Mouse (Mus musculus): ENCODE measurements around the gene Grin2d. TPM values are rescaled to one million over a fixed set of nuclear protein-coding genes. Genes with fewer than 3 reads are reported as not detected.

The Grin2d gene
- polyA plus RNA-seq, 1 experiment from 2014 or later: 0.43 TPM

- Histone ChIP-seq H3K36me3 (ENCODE audit: insufficient read depth) (no peaks in the 10 kb centered on the region), H3K4me1 (ENCODE audit: insufficient read depth) (peaks cover 15% of the 10 kb centered on the region), H3K4me2 (peak overlapping the region; percentile 61), H3K27me3 (ENCODE audit: insufficient read depth, low read length) (peaks cover 19% of the 10 kb centered on the region), H3K9me3 (ENCODE audit: low read depth, low read length) (no peaks in the 10 kb centered on the region), H3K27ac (ENCODE audit: low read depth) (no peak overlapping the region), H3K9ac (peak overlapping the region; percentile 18), H3K4me3 (ENCODE audit: low read depth, low read length) (peak overlapping the region; percentile 32)
- 5% methylated on average over 30 of the region's 30 CpGs for WGBS
- peak; percentile 46 for DNase-seq
- TF ChIP-seq CTCF (IDR thresholded peaks at IDR 0.05; ENCODE audit: low read depth): no peak
- ATAC-seq (ENCODE audit: insufficient read depth): peak; percentile 46; the same call in 1 of the 2 replicates
These were observed 21.0 kb downstream of the Grin2d start for GRCm38 (mm10) chr7:45856950-45857901.

- Histone ChIP-seq H3K27me3 (ENCODE audit: insufficient read depth, low read length) (peaks cover 13% of the 10 kb centered on the region; the same call in 1 of the 2 replicates), H3K4me1 (ENCODE audit: insufficient read depth) (peaks cover 12% of the 10 kb centered on the region; the same call in 1 of the 2 replicates), H3K4me2 (no peak overlapping the region), H3K4me3 (ENCODE audit: low read depth, low read length) (no peak overlapping the region), H3K9me3 (ENCODE audit: low read depth, low read length) (no peaks in the 10 kb centered on the region), H3K9ac (no peak overlapping the region), H3K27ac (ENCODE audit: low read depth) (no peak overlapping the region), H3K36me3 (ENCODE audit: insufficient read depth) (no peaks in the 10 kb centered on the region)
- WGBS: 72% methylated on average over 12 of the region's 12 CpGs
- DNase-seq (no peak), ATAC-seq (ENCODE audit: insufficient read depth) (no peak)
- no peak for TF ChIP-seq CTCF (IDR thresholded peaks at IDR 0.05; ENCODE audit: low read depth)
These were observed 25.1 kb downstream of the Grin2d start for GRCm38 (mm10) chr7:45853089-45853488.

DNA sequence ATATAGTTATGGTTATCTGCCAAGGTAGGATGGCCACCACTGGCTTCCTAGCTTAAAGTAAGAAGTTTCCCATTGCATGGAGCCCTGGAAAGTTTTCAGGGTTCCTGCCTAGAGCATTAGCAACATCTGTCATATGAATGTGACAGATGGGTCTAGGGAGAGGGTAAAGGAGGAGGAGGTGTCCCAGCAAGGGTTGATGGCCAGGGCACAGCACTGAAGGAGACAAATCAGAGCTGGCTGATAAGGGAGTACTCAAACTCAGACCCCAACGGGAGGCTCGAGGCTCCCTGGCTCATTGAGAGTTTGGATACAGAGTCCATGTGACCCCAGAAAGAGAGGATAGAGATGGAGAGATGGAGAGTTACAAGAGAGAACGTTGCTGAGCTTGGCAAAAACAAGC lies 27.5 kb downstream of the Grin2d start:
- DNase-seq (no peak), ATAC-seq (ENCODE audit: insufficient read depth) (no peak)
- H3K4me3 ChIP-seq (ENCODE audit: low read depth, low read length): no peak overlapping the region
- no peaks in the 10 kb centered on the region for H3K27me3 ChIP-seq (ENCODE audit: insufficient read depth, low read length)
- H3K27ac ChIP-seq (ENCODE audit: low read depth): no peak overlapping the region
- TF ChIP-seq CTCF (IDR thresholded peaks at IDR 0.05; ENCODE audit: low read depth): no peak
- 35% methylated on average over 3 of the region's 3 CpGs for WGBS
- no peaks in the 10 kb centered on the region for H3K36me3 ChIP-seq (ENCODE audit: insufficient read depth)
- no peaks in the 10 kb centered on the region for H3K9me3 ChIP-seq (ENCODE audit: low read depth, low read length)
- H3K9ac ChIP-seq: no peak overlapping the region
- H3K4me2 ChIP-seq: no peak overlapping the region
- H3K4me1 ChIP-seq (ENCODE audit: insufficient read depth): 0 out of 2 replicates have a peak, but pooled peaks cover 2% of the 10 kb centered on the region

DNA sequence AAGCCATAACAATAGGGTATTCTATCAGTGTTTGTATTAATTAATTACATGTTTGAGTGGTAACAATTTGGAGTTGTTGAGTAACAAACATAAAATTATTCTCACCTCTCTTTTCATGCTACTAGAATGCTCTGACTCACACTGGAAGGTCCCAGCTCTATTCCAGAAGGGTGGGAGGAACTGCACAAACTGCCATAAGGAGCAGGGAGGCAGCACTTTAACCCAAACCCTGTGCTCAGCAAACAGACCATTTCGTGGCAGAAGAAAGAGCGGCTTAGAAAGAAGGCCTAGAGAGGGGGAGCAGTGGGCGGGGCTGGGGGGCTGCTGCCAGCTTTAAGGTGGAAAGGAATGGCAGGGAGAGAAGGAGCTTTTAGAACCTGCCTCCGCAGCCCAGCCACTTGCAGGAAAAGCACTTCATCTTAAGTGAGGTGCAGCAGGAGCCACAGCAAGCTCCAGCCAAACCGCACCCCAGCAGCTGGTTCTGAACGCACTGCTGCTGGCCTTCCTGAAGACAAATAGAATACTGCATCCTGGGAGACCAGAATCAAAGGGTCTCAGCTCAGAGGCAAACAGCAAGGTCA lies 29.6 kb downstream of the Grin2d start:
- DNase-seq (peak; percentile 46), ATAC-seq (ENCODE audit: insufficient read depth) (peak; percentile 70)
- Histone ChIP-seq H3K36me3 (ENCODE audit: insufficient read depth) (no peaks in the 10 kb centered on the region), H3K27me3 (ENCODE audit: insufficient read depth, low read length) (no peaks in the 10 kb centered on the region), H3K4me2 (no peak overlapping the region), H3K4me3 (ENCODE audit: low read depth, low read length) (no peak overlapping the region), H3K4me1 (ENCODE audit: insufficient read depth) (0 out of 2 replicates have a peak, but pooled peaks cover 2% of the 10 kb centered on the region), H3K9me3 (ENCODE audit: low read depth, low read length) (no peaks in the 10 kb centered on the region), H3K27ac (ENCODE audit: low read depth) (peak overlapping the region; percentile 70), H3K9ac (no peak overlapping the region)
- WGBS: 7% methylated on average over 6 of the region's 6 CpGs
- TF ChIP-seq CTCF (IDR thresholded peaks at IDR 0.05; ENCODE audit: low read depth): no peak

- H3K36me3 ChIP-seq (ENCODE audit: insufficient read depth): no peaks in the 10 kb centered on the region
- no peak overlapping the region for H3K4me2 ChIP-seq
- DNase-seq (no peak), ATAC-seq (ENCODE audit: insufficient read depth) (no peak)
- H3K4me3 ChIP-seq (ENCODE audit: low read depth, low read length): no peak overlapping the region
- 73% methylated on average over 10 of the region's 10 CpGs for WGBS
- H3K9ac ChIP-seq: no peak overlapping the region
- no peak for TF ChIP-seq CTCF (IDR thresholded peaks at IDR 0.05; ENCODE audit: low read depth)
- H3K9me3 ChIP-seq (ENCODE audit: low read depth, low read length): no peaks in the 10 kb centered on the region
- H3K27ac ChIP-seq (ENCODE audit: low read depth): no peak overlapping the region
- 0 out of 2 replicates have a peak, but pooled peaks cover 2% of the 10 kb centered on the region for H3K4me1 ChIP-seq (ENCODE audit: insufficient read depth)
- 0 out of 2 replicates have a peak, but pooled peaks cover 4% of the 10 kb centered on the region for H3K27me3 ChIP-seq (ENCODE audit: insufficient read depth, low read length)
These were observed 35.0 kb downstream of the Grin2d start for GRCm38 (mm10) chr7:45842950-45843744.

DNA sequence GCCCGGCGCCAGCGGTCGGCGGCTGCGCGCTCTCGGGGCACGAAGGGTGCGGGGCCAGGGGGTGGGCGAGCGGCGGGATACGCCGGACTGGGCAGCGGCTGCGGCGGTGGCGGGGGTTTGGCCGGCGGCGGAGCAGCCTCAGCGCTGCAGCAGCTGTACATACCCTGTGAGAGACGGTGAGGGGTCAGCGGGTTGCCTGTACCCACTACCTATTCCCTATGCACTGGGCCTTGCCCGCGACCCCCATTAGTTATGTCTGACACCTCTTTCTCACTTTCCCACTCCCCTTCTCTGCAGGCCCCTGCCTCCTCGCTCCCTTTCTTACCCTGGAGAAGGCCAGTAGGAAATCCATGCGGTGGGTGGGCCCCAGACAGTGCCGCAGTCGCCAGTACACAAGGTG lies 44.3 kb downstream of the Grin2d start:
- H3K4me3 ChIP-seq (ENCODE audit: low read depth, low read length): peak overlapping the region; percentile 44
- H3K27me3 ChIP-seq (ENCODE audit: insufficient read depth, low read length): peaks cover 47% of the 10 kb centered on the region
- TF ChIP-seq CTCF (IDR thresholded peaks at IDR 0.05; ENCODE audit: low read depth): no peak
- no peak for DNase-seq
- H3K9ac ChIP-seq: peak overlapping the region; percentile 41
- H3K4me1 ChIP-seq (ENCODE audit: insufficient read depth): peaks cover 7% of the 10 kb centered on the region
- H3K9me3 ChIP-seq (ENCODE audit: low read depth, low read length): no peaks in the 10 kb centered on the region
- peaks cover 7% of the 10 kb centered on the region for H3K36me3 ChIP-seq (ENCODE audit: insufficient read depth)
- no peak for ATAC-seq (ENCODE audit: insufficient read depth)
- 4% methylated on average over 30 of the region's 31 CpGs for WGBS
- H3K4me2 ChIP-seq: peak overlapping the region; percentile 67
- no peak overlapping the region for H3K27ac ChIP-seq (ENCODE audit: low read depth)

All from lung, embryonic 14.5 days (tissue).